Mouse (Mus musculus) central nervous system, embryonic 11.5 days (tissue): ENCODE measurements around the gene Snurf. TPM values are rescaled to one million over a fixed set of nuclear protein-coding genes. Genes with fewer than 3 reads are reported as not detected.

Experiments
- polyA plus RNA-seq: library from polyadenylated mRNA; depleted of rRNA; stranded (reverse); fragments of >200 nt; gene quantifications from 2 replicates; pipeline ENCODE4 v1.2.3, GENCODE M21; 2012; rRNA removed

The Snurf gene
- polyA plus RNA-seq: 12.2 and 81.7 TPM in 2 replicates

GRCm38 (mm10) chr7:60004606-60005330 is at the start of gene Snurf, which contains the start of gene Gm38393:
TSS of gene Snurf (minus strand) at chr7:60005049.
TSS of gene Gm38393 (minus strand) at chr7:60005064.

Other genes with a start within 250 kb of the Snurf start
- 6.6 and 12.5 TPM in 2 replicates for gene Gm38393, start within 50 bp of the Snurf start, polyA plus RNA-seq
- 91.4 and 99.9 TPM in 2 replicates for gene Snrpn, start 135.2 kb upstream of the Snurf start, polyA plus RNA-seq